26 mouse cellular contexts compared by ENCODE assay signal in genomic region chr2:57268839-57269238, GRCm38 (mm10). TPM values are rescaled to one million over a fixed set of nuclear protein-coding genes. Genes with fewer than 3 reads are reported as not detected.
DNase-seq lines count a peak whose midpoint lies in the region; ATAC-seq and TF ChIP-seq lines count a peak whose summit lies in the region.
"Had no signal": no experiment of that assay in that cellular context is flagged by ENCODE, and none has a peak within 500 bp of the region (broad histone marks: within the 10 kb centered on the region; RNA-seq: fewer than 3 reads in every experiment).

No protein-coding gene starts in this region.

- TF ChIP-seq RAD21 in CH12.LX (IDR thresholded peaks at IDR 0.05; ENCODE audit: low read depth, low read length), result no peak

- no peak overlapping the region for H3K9ac ChIP-seq in hindbrain, embryonic 14.5 days
- H3K9ac ChIP-seq in CH12.LX (ENCODE audit: insufficient read depth, low read depth), result no peak overlapping the region
- H3K9ac ChIP-seq: embryonic facial prominence, embryonic 15.5 days; forebrain, postnatal 0 days; limb, embryonic 15.5 days; liver, embryonic 14.5 days; lung, embryonic 14.5 days; neural tube, embryonic 13.5 days; stomach, embryonic 15.5 days had no signal

- in situ Hi-C loops in CH12.LX (cut with MboI; ENCODE audit: low pct_ligation_motif_present, low pct_unique_long_range_greater_than_20kb, low sequenced_read_pairs), result no loop called here

- dilution Hi-C loops in CH12.LX (cut with MboI; ENCODE audit: extremely low pct_ligation_motif_present, extremely low pct_unique_long_range_greater_than_20kb, low sequenced_read_pairs), result no loop called here

- WGBS in hindbrain, embryonic 10.5 days, result 91% methylated on average over 3 of the region's 3 CpGs
- 93% methylated on average over 3 of the region's 3 CpGs for WGBS in hindbrain, embryonic 14.5 days
- 90% methylated on average over 3 of the region's 3 CpGs for WGBS in olfactory bulb, adult 2 months

- 0 out of 2 replicates have a peak, but pooled peaks have one; percentile 19 for TF ChIP-seq EP300 in CH12.LX (IDR thresholded peaks at IDR 0.05; ENCODE audit: low read length)

- H3K9me3 ChIP-seq in hindbrain, embryonic 10.5 days, result no peaks in the 10 kb centered on the region
- no peaks in the 10 kb centered on the region for H3K9me3 ChIP-seq in hindbrain, embryonic 14.5 days (ENCODE audit: control insufficient read depth, low read length)
- no peaks in the 10 kb centered on the region for H3K9me3 ChIP-seq in CH12.LX (replicated peaks; ENCODE audit: low read length)
- H3K9me3 ChIP-seq: embryonic facial prominence, embryonic 15.5 days; heart, embryonic 10.5 days; limb, embryonic 15.5 days; neural tube, embryonic 13.5 days; stomach, embryonic 15.5 days had no signal

- H3K79me2 ChIP-seq in CH12.LX (replicated peaks; ENCODE audit: control insufficient read depth, extremely low read depth, insufficient read depth, poor library complexity, severe bottlenecking), result no peaks in the 10 kb centered on the region

- ATAC-seq in hindbrain, embryonic 14.5 days (ENCODE audit: low FRiP score), result no peak
- peak; percentile 90 for ATAC-seq in common myeloid progenitor, adult 5-6 weeks (replicated peaks; ENCODE audit: low read depth, poor library complexity, severe bottlenecking)
- ATAC-seq in frontal cortex, adult (ENCODE audit: low TSS enrichment), result no peak
- ATAC-seq: forebrain, postnatal 0 days; midbrain, embryonic 16.5 days had no signal

- DNase-seq in hindbrain, embryonic 10.5 days (ENCODE audit: low spot score), result no peak
- no peak for DNase-seq in hindbrain, embryonic 14.5 days (ENCODE audit: low spot score)
- DNase-seq in CH12.LX (ENCODE audit: extremely low read depth), result no peak
- DNase-seq in right cerebral cortex, postnatal 25 days, result no peak
- DNase-seq: adrenal gland, adult 2 months; cerebellum, adult 8-10 months; cerebellum, postnatal 36 days; forebrain, postnatal 0 days; kidney, adult 18-20 months; kidney, postnatal 4 days; left cerebral cortex, postnatal 4 days; lung, embryonic 14.5 days; thymus, adult 2 months; thymus, postnatal 4 days had no signal

- no peak overlapping the region for H3K4me2 ChIP-seq in hindbrain, embryonic 14.5 days (replicated peaks)
- no peak overlapping the region for H3K4me2 ChIP-seq in CH12.LX (ENCODE audit: insufficient read depth, low read depth, poor library complexity, severe bottlenecking)
- H3K4me2 ChIP-seq: embryonic facial prominence, embryonic 15.5 days; limb, embryonic 15.5 days; lung, embryonic 14.5 days; neural tube, embryonic 13.5 days; stomach, embryonic 15.5 days had no signal

- no peak overlapping the region for H3K4me3 ChIP-seq in hindbrain, embryonic 10.5 days
- no peak overlapping the region for H3K4me3 ChIP-seq in hindbrain, embryonic 14.5 days (replicated peaks; ENCODE audit: low read length)
- H3K4me3 ChIP-seq in CH12.LX (replicated peaks in 1 of 3; ENCODE audit: low read depth in 2 of 3, low read length in 2 of 3, poor library complexity in 1 of 3), result no peak overlapping the region
- no peak overlapping the region for H3K4me3 ChIP-seq in olfactory bulb, adult 2 months (ENCODE audit: insufficient read depth, low read depth, low read length)
- H3K4me3 ChIP-seq: embryonic facial prominence, embryonic 15.5 days; heart, embryonic 10.5 days; left cerebral cortex, adult 2 months; limb, embryonic 15.5 days; myocyte; neural tube, embryonic 13.5 days; stomach, embryonic 15.5 days had no signal

- TF ChIP-seq CTCF in CH12.LX (conservative IDR thresholded peaks at IDR 0.05 in 1 of 2, IDR thresholded peaks at IDR 0.05 in 1 of 2; ENCODE audit: low read depth in 2 of 2, low read length in 2 of 2), result no peak
- no peak for TF ChIP-seq CTCF in olfactory bulb, adult 2 months (IDR thresholded peaks at IDR 0.05; ENCODE audit: insufficient read depth, low read depth, low read length)

- H3K27ac ChIP-seq in hindbrain, embryonic 10.5 days, result 0 out of 2 replicates have a peak overlapping the region, but pooled peaks have one; percentile 8
- H3K27ac ChIP-seq in hindbrain, embryonic 14.5 days, result no peak overlapping the region
- H3K27ac ChIP-seq in CH12.LX (ENCODE audit: insufficient read depth, low read depth), result no peak overlapping the region
- H3K27ac ChIP-seq in olfactory bulb, adult 2 months (ENCODE audit: insufficient read depth, low read depth, low read length), result peak overlapping the region; percentile 8; the same call in 1 of the 2 replicates
- H3K27ac ChIP-seq: embryonic facial prominence, embryonic 15.5 days; heart, embryonic 10.5 days; left cerebral cortex, adult 2 months; limb, embryonic 15.5 days; liver, embryonic 14.5 days; neural tube, embryonic 13.5 days; stomach, embryonic 15.5 days had no signal

- H3K36me3 ChIP-seq in hindbrain, embryonic 10.5 days, result no peaks in the 10 kb centered on the region
- no peaks in the 10 kb centered on the region for H3K36me3 ChIP-seq in hindbrain, embryonic 14.5 days (replicated peaks; ENCODE audit: control insufficient read depth, insufficient read depth)
- H3K36me3 ChIP-seq in CH12.LX (replicated peaks in 1 of 2; ENCODE audit: control insufficient read depth in 1 of 2, insufficient read depth in 1 of 2, low read length in 1 of 2), result peaks cover 7 to 16% of the 10 kb centered on the region in 2 experiments
- H3K36me3 ChIP-seq: embryonic facial prominence, embryonic 15.5 days; heart, embryonic 10.5 days; limb, embryonic 15.5 days; neural tube, embryonic 13.5 days; stomach, embryonic 15.5 days had no signal

- no peaks in the 10 kb centered on the region for H3K27me3 ChIP-seq in hindbrain, embryonic 10.5 days (ENCODE audit: insufficient read depth, poor library complexity, severe bottlenecking)
- H3K27me3 ChIP-seq in hindbrain, embryonic 14.5 days (ENCODE audit: control insufficient read depth, insufficient read depth, low read length), result no peaks in the 10 kb centered on the region
- H3K27me3 ChIP-seq in CH12.LX (replicated peaks), result no peaks in the 10 kb centered on the region
- H3K27me3 ChIP-seq: embryonic facial prominence, embryonic 15.5 days; limb, embryonic 15.5 days; neural tube, embryonic 13.5 days; stomach, embryonic 15.5 days had no signal

- peaks cover 27% of the 10 kb centered on the region for H3K4me1 ChIP-seq in hindbrain, embryonic 10.5 days (replicated peaks)
- H3K4me1 ChIP-seq in hindbrain, embryonic 14.5 days (replicated peaks; ENCODE audit: control insufficient read depth, insufficient read depth, low read length), result no peaks in the 10 kb centered on the region
- peaks cover 0 to 6% of the 10 kb centered on the region in 2 experiments; a peak in 1 of 4 replicates for H3K4me1 ChIP-seq in CH12.LX (ENCODE audit: control insufficient read depth in 1 of 2, insufficient read depth in 2 of 2)
- H3K4me1 ChIP-seq in olfactory bulb, adult 2 months (ENCODE audit: control insufficient read depth, insufficient read depth, low read length), result no peaks in the 10 kb centered on the region
- H3K4me1 ChIP-seq: embryonic facial prominence, embryonic 15.5 days; heart, embryonic 10.5 days; limb, embryonic 15.5 days; stomach, embryonic 15.5 days had no signal

- no peak for TF ChIP-seq POLR2A in CH12.LX (IDR thresholded peaks at IDR 0.05; ENCODE audit: low read depth, low read length)
- no peak for TF ChIP-seq POLR2A in olfactory bulb, adult 2 months (IDR thresholded peaks at IDR 0.05; ENCODE audit: insufficient read depth, low read depth, low read length)

TF ChIP-seq in CH12.LX, 34 proteins besides CTCF, POLR2A, EP300 and RAD21:
- TF ChIP-seq MAX (IDR thresholded peaks at IDR 0.05; ENCODE audit: low read length) (no peak), USF2 (conservative IDR thresholded peaks at IDR 0.05; ENCODE audit: low read depth, low read length) (no peak), MYC (IDR thresholded peaks at IDR 0.05; ENCODE audit: low read depth, low read length) (no peak), GABPA (IDR thresholded peaks at IDR 0.05; ENCODE audit: insufficient replicate concordance, low read depth, low read length) (no peak), ZMIZ1 (IDR thresholded peaks at IDR 0.05; ENCODE audit: low read depth, low read length) (no peak), ZKSCAN1 (IDR thresholded peaks at IDR 0.05; ENCODE audit: borderline replicate concordance, low read depth, low read length) (no peak)

RNA-seq across cellular contexts. Expression of gene Gpd2, which starts 31.4 kb away (rescaled TPM):
- polyA plus RNA-seq in hindbrain, embryonic 10.5 days (2016; fragmentation: Nextera tagmentation; extraction: Ambion mirVana), result 24.2 and 29.1 TPM in 2 replicates
- polyA plus RNA-seq in hindbrain, embryonic 14.5 days (2014; fragmentation: Nextera tagmentation; extraction: Ambion mirVana), result 23.0 and 29.9 TPM in 2 replicates
- total RNA-seq in CH12.LX (2012; rRNA removed), result 16.7 and 18.4 TPM in 2 replicates
- total RNA-seq in CH12.LX (2014; rRNA removed), result 14.7 and 15.7 TPM in 2 replicates
- 20.4 and 20.6 TPM in 2 replicates for polyA plus RNA-seq in CH12.LX (2012; ENCODE audit: insufficient read length, low read depth)
- 24.2 and 29.2 TPM in 2 replicates for total RNA-seq in common myeloid progenitor, adult 5-6 weeks (2017)
- not detected in 2 replicates for polyA plus RNA-seq in olfactory bulb, adult 2 months (2012; ENCODE audit: insufficient read depth, insufficient read length, low replicate concordance, missing spikeins)

Comparison
In these comparisons a context has a peak if more than half of its experiments do, and no peak if none do; other contexts are left out.
1. H3K27ac ChIP-seq: peak in hindbrain, embryonic 10.5 days (single experiment) and olfactory bulb, adult 2 months (single experiment); none in hindbrain, embryonic 14.5 days (single experiment) and CH12.LX (single experiment).